Mouse (Mus musculus) kidney, adult 2 months (tissue): ENCODE results near the gene Gramd1c. TPM values are rescaled to one million over a fixed set of nuclear protein-coding genes. Genes with fewer than 3 reads are reported as not detected.

Experiments used
- DNase-seq: peaks from one replicate; pipeline ENCODE4 v3.0.0; 2021
- H3K27ac ChIP-seq: fragments of 200-500 bp; 2 replicates; pipeline ENCODE4 v1.5.1; 2012; ENCODE audit warnings: low read depth, low read length, control low read depth, inconsistent platforms; ENCODE audit not compliant: insufficient read depth
- H3K27me3 ChIP-seq: fragments of 200-500 bp; replicated peaks from 2 replicates; pipeline ENCODE4 v1.6.1; 2012; ENCODE audit warnings: mild to moderate bottlenecking, moderate library complexity, low read length, inconsistent platforms; ENCODE audit not compliant: control insufficient read depth, insufficient read depth
- H3K36me3 ChIP-seq: fragments of 200-500 bp; 2 replicates; pipeline ENCODE4 v1.6.1; 2012; ENCODE audit warnings: mild to moderate bottlenecking, moderate library complexity, low read length, inconsistent platforms; ENCODE audit not compliant: control insufficient read depth, insufficient read depth
- H3K4me1 ChIP-seq: fragments of 200-500 bp; 2 replicates; pipeline ENCODE4 v1.6.1; 2011; ENCODE audit warnings: low read length; ENCODE audit not compliant: control insufficient read depth, insufficient read depth
- H3K4me3 ChIP-seq: fragments of 200-500 bp; 2 replicates; pipeline ENCODE4 v1.5.1; 2011; ENCODE audit warnings: mild to moderate bottlenecking, low read depth, low read length, control low read depth; ENCODE audit not compliant: insufficient read depth
- CTCF ChIP-seq: fragments of 200-500 bp; conservative IDR thresholded peaks from 2 replicates; pipeline ENCODE4 v1.5.1; 2011; ENCODE audit warnings: low read depth, mild to moderate bottlenecking, control low read depth, low read length, moderate library complexity, mixed read lengths; ENCODE audit not compliant: insufficient read depth, insufficient read length
- POLR2A ChIP-seq: fragments of 200-500 bp; IDR thresholded peaks from one replicate; pipeline ENCODE4 v1.6.1; 2011; ENCODE audit warnings: low read depth, low read length, control low read depth
- WGBS: fragments of 180-500 bp; shearing (Covaris S2); methylation state at CpG from one replicate; pipeline ENCODE4 v1.1.7; 2018; 5-methylcytosine and 5-hydroxymethylcytosine counted together
- polyA plus RNA-seq: library from polyadenylated mRNA; depleted of rRNA; stranded (reverse); fragments of >200 nt; gene quantifications from 2 replicates; pipeline ENCODE4 v1.2.3, GENCODE M21; 2012

Gramd1c gene
- polyA plus RNA-seq, 1 experiment = 1.3 TPM

DNA sequence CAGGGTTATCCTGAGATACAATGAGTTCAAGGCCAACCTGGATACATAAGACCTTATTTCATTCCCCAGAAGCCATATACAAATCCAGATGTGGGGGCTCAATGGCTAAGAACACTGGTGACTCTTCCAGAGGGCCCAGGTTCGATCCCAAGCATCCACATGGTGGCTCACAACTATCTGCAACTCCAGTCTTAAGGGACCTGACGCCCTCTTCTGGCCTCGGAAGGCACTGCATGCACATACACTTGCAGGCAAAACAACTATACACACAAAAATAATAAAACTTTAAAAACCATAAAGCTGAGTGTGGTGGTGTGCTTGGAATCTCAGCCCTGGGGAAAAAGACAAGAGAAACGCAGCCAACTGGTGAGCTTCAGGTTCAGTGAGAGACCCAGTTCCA, 24.0 kb downstream of the Gramd1c start:
- WGBS = 85% methylated on average over 4 of the region's 4 CpGs
- DNase-seq = no peak
- Histone ChIP-seq H3K27ac (no peak overlapping the region), H3K4me3 (no peak overlapping the region), H3K27me3 (no peaks in the 10 kb centered on the region), H3K4me1 (no peaks in the 10 kb centered on the region), H3K36me3 (no peaks in the 10 kb centered on the region)
- peak; percentile 36; the same call in 1 of the 2 replicates for TF ChIP-seq CTCF
- TF ChIP-seq POLR2A = no peak

DNA sequence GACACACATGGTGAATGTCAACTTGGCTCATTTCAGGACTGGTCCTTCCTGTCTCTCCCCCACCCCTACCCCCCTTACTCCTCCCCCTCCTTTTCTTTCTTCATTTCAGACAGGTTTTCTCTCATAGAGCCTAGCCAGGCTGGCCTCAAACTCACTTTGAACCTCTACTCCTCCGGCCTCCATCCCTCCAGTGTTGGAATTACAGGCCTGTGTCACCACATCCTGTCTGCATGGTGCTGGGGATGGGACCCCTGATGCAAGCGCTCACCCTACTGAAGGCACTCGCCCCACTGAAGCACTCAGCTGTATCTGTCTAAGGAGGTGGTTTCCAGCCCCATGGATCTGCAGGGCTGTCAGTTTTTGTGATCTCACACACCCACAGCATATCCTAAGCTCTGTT, 27.9 kb downstream of the Gramd1c start:
- H3K27ac ChIP-seq = no peak overlapping the region

DNA sequence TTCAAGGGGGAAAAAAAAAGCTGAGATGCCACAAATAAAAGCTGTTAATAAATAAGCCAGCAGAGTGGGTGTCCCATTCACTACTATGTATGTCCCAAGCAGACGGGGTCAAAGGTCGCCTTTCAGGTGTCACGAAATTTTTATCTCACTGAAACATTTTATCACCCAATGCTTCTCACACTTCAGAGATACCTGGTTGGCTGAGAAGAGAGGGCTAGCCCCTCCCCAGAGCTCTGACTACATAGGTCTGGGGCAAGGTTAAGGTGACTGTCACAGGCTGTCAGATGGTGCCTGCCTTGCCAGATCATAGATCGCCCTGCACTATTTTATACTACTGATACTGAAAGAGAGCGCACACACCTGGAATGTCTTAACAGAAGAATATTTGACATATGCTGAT, 29.8 kb downstream of the Gramd1c start:
- Histone ChIP-seq H3K4me1 (no peaks in the 10 kb centered on the region), H3K36me3 (no peaks in the 10 kb centered on the region), H3K27ac (no peak overlapping the region), H3K27me3 (no peaks in the 10 kb centered on the region), H3K4me3 (no peak overlapping the region)
- peak; percentile 4 for DNase-seq
- TF ChIP-seq POLR2A = no peak
- WGBS = 66% methylated on average over 5 of the region's 5 CpGs

More for the DNA sequence above, 27.9 kb downstream of the Gramd1c start:
- Histone ChIP-seq H3K36me3 (no peaks in the 10 kb centered on the region), H3K27me3 (no peaks in the 10 kb centered on the region), H3K4me3 (no peak overlapping the region), H3K4me1 (no peaks in the 10 kb centered on the region)
- TF ChIP-seq CTCF = no peak
- TF ChIP-seq POLR2A = no peak
- DNase-seq = no peak
- 79% methylated on average over 3 of the region's 3 CpGs for WGBS

DNA sequence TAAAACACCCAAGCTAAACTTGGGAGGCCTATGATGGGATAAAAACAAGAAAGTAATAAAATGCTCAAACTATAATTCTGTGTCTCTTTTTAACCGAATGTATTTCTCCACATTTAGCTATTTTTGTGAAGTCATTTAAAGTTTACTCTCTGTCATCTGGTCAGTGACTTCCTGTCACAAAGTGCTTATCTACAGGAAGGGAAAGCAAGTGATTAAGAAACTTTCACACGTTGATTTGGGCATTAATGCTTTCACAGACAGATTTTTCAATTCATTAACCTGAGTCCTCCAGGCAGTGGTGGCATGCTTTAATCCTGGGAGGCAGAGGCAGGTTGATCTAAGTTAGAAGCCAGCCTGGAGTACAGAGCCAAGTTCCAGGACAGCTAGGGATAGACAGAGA, 33.9 kb downstream of the Gramd1c start:
- no peak for TF ChIP-seq POLR2A
- no peak for TF ChIP-seq CTCF
- H3K27me3 ChIP-seq = no peaks in the 10 kb centered on the region
- no peak overlapping the region for H3K27ac ChIP-seq
- no peaks in the 10 kb centered on the region for H3K36me3 ChIP-seq
- H3K4me1 ChIP-seq = peaks cover 5% of the 10 kb centered on the region; the same call in 1 of the 2 replicates
- WGBS = 41% methylated on average over 2 of the region's 2 CpGs
- DNase-seq = no peak
- no peak overlapping the region for H3K4me3 ChIP-seq

DNA sequence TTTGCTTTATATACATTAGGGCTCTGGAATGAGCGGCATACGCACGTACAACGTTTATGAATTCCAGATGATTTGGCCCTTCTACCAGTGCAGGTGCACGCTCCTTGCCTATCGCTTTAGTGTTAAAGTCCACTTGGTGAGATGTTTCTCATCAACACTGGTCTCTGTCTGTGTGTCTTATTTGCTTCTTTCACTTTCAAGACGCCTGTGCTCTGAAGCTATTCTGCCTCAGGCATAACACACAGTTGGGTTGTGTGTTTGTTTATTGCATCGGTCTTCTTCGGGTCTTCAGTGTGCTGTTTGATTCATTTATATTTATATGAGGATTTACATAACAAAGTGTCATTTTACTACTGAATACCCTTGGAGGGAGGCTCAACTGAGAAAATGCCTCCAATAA, 36.3 kb downstream of the Gramd1c start:
- no peak overlapping the region for H3K27ac ChIP-seq
- TF ChIP-seq CTCF = no peak
- TF ChIP-seq POLR2A = no peak
- no peak for DNase-seq
- no peaks in the 10 kb centered on the region for H3K36me3 ChIP-seq
- 84% methylated on average over 9 of the region's 9 CpGs for WGBS
- no peaks in the 10 kb centered on the region for H3K27me3 ChIP-seq
- no peak overlapping the region for H3K4me3 ChIP-seq
- peaks cover 5% of the 10 kb centered on the region; the same call in 1 of the 2 replicates for H3K4me1 ChIP-seq

DNA sequence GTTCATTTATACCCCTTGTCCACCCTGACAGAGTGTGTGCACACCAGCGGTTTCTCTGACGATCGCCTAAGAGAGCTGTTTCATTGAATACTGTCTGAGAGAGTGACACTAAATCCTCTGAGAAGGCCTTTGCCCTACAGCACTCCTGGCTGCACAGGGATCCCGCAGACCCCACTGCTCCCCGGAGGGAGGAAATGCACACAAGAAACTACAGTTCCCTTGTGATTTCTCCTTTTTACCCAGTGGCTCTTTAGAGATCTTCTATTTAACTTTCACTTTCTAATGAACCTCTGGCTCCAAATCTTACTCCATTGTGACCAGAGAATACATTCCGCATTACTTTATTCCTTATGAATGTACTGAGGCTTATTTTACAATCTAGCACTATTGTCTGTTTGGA, 36.9 kb downstream of the Gramd1c start:
- H3K4me1 ChIP-seq = peaks cover 5% of the 10 kb centered on the region; the same call in 1 of the 2 replicates
- no peaks in the 10 kb centered on the region for H3K36me3 ChIP-seq
- no peak overlapping the region for H3K27ac ChIP-seq
- WGBS = 25% methylated on average over 6 of the region's 6 CpGs
- no peak for DNase-seq
- no peaks in the 10 kb centered on the region for H3K27me3 ChIP-seq
- TF ChIP-seq CTCF (no peak), POLR2A (no peak)
- 0 out of 2 replicates have a peak overlapping the region, but pooled peaks have one; percentile 28 for H3K4me3 ChIP-seq

DNA sequence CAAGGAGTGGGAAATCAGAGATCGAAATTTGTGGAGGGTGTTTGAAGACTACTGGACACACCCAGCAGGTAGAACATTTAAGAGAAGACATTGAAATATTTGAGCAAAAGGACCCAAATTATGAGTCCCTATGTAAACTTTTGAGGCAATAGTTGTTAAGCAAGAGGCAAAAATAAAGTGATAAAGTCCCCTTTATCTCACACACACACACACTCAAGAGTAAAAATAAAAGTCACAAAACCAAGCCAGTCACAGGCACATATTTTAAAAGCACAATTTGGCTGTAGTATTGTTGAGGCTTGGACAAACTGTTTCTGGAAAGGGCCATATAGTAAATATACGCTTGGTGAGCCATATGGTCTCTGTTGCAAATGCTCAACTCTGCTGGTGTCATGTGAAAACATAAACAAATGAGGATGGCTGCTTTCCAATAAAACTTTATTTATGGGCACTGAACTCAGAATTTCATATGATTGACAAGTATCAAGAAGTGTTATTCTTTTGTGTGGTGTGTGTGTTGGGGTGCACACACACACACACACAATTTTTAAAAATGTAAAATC, 44.1 kb downstream of the Gramd1c start:
- Histone ChIP-seq H3K4me3 (no peak overlapping the region), H3K4me1 (no peaks in the 10 kb centered on the region), H3K36me3 (no peaks in the 10 kb centered on the region), H3K27ac (no peak overlapping the region), H3K27me3 (no peaks in the 10 kb centered on the region)
- no peak for DNase-seq
- no peak for TF ChIP-seq POLR2A
- TF ChIP-seq CTCF = no peak
- 84% methylated on average over 2 of the region's 2 CpGs for WGBS
